Mouse (Mus musculus) thymus, adult 2 months (tissue): ENCODE data around the gene Gprin1.

Experiments used
- CTCF ChIP-seq: fragments of 200-500 bp; IDR thresholded peaks from 2 replicates; pipeline ENCODE4 v1.5.1; 2012; ENCODE audit warnings: mild to moderate bottlenecking, control low read depth, low read length, moderate library complexity, borderline replicate concordance; ENCODE audit not compliant: control insufficient read depth, poor library complexity, insufficient read depth; ENCODE audit errors: extremely low read depth
- POLR2A ChIP-seq: fragments of 200-500 bp; IDR thresholded peaks from 2 replicates; pipeline ENCODE4 v1.6.1; 2012; ENCODE audit warnings: mild to moderate bottlenecking, low read length, control low read depth, moderate library complexity; ENCODE audit not compliant: control insufficient read depth, poor library complexity, insufficient read depth; ENCODE audit errors: extremely low read depth

DNA sequence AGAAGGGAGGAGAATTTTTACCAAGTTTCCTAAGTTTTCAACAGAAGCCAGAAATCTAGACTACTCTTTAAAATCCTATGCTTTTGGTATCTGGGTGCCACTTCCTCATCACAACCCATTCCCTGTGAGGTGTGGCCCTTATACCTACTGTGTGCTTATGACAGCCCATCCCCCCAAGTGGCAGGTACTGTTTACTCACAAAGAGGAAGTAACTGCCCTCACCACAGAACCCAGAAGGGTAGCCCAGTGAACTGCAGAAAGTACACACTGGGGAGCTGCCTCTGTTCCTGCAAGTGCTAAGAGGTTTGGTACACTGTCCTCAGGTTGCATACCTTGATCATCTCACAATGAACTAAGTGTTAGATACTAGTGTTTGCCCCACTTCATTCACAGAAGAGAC is 57.9 kb downstream of the Gprin1 start:
- TF ChIP-seq CTCF, result no peak
- TF ChIP-seq POLR2A, result no peak
